Mouse (Mus musculus) E14TG2a.4 (cell line): Measurements from ENCODE around the gene Gm48551.

Experiments used
- H3K27me3 ChIP-seq: 2 replicates; pipeline ENCODE4 v1.6.1; 2014; ENCODE audit warnings: low read length, control low read depth; ENCODE audit not compliant: insufficient read depth
- H3K36me3 ChIP-seq: 2 replicates; pipeline ENCODE4 v1.6.1; 2014; ENCODE audit warnings: low read length, control low read depth; ENCODE audit not compliant: insufficient read depth
- H3K4me1 ChIP-seq: replicated peaks from 2 replicates; pipeline ENCODE4 v1.6.1; 2014; ENCODE audit warnings: low read depth, low read length, control low read depth
- H3K4me3 ChIP-seq: replicated peaks from 2 replicates; pipeline ENCODE4 v1.5.1; 2014; ENCODE audit warnings: mild to moderate bottlenecking, low read length
- H3K9me3 ChIP-seq: 2 replicates; pipeline ENCODE4 v1.6.1; 2014; ENCODE audit warnings: low read length, control low read depth
- CTCF ChIP-seq: conservative IDR thresholded peaks from 2 replicates; pipeline ENCODE4 v1.5.1; 2014; ENCODE audit warnings: low read length
- NANOG ChIP-seq: IDR thresholded peaks from 2 replicates; pipeline ENCODE4 v1.6.1; 2014; ENCODE audit warnings: borderline replicate concordance, low read length, mixed read lengths
- POU5F1 ChIP-seq: IDR thresholded peaks from 2 replicates; pipeline ENCODE4 v1.6.1; 2014; ENCODE audit warnings: low read length, borderline replicate concordance

Gm48551 gene

DNA sequence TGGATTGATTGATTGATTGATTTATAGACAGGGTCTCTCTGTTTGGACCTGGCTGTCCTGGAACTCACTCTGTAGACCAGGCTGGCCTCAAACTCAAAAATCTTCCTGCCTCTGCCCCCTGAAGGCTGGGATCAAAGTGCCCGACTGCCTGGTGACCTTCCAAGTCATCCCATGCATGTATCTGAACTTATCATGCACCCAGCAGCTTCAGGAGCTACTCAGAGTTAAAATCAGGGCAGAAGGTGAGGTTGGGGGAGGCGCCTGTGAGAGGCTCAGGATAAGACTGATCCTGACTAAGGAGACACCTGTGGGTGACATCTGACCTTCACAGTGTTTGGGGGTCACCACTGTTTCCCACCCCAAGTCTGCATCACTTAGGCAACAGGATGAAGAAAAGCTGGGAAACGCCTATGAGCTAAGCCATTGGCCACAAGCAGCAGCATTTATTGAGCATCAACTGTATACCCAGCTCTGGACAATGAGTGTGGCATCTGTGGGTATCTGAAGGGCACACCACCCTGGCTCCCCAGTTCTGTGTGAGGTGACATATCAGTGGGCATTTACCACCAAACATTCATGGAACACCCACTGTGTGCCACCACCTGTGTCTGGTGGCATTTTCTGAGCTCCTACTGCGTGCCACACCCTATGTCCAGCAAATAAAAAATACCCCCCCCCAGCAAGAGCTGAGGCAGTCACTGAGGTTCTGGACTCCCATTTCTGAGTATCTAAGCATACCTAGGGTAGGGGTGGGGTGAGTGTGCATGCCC lies 39.4 kb downstream of the Gm48551 start:
- Histone ChIP-seq H3K27me3 (peaks cover 75% of the 10 kb centered on the region), H3K36me3 (no peaks in the 10 kb centered on the region), H3K4me1 (peaks cover 81% of the 10 kb centered on the region), H3K4me3 (peak overlapping the region; percentile 47; the same call in 1 of the 2 replicates), H3K9me3 (no peaks in the 10 kb centered on the region)
- TF ChIP-seq POU5F1 (no peak), NANOG (no peak), CTCF (no peak)

- H3K4me1 ChIP-seq = peaks cover 81% of the 10 kb centered on the region
- TF ChIP-seq NANOG (no peak), POU5F1 (no peak), CTCF (no peak)
- H3K36me3 ChIP-seq = no peaks in the 10 kb centered on the region
- H3K4me3 ChIP-seq = peak overlapping the region; percentile 76
- H3K27me3 ChIP-seq = peaks cover 73% of the 10 kb centered on the region
- H3K9me3 ChIP-seq = no peaks in the 10 kb centered on the region
Measured at GRCm38 (mm10) chr10:81424246-81425051, 40.2 kb downstream of the Gm48551 start.

DNA sequence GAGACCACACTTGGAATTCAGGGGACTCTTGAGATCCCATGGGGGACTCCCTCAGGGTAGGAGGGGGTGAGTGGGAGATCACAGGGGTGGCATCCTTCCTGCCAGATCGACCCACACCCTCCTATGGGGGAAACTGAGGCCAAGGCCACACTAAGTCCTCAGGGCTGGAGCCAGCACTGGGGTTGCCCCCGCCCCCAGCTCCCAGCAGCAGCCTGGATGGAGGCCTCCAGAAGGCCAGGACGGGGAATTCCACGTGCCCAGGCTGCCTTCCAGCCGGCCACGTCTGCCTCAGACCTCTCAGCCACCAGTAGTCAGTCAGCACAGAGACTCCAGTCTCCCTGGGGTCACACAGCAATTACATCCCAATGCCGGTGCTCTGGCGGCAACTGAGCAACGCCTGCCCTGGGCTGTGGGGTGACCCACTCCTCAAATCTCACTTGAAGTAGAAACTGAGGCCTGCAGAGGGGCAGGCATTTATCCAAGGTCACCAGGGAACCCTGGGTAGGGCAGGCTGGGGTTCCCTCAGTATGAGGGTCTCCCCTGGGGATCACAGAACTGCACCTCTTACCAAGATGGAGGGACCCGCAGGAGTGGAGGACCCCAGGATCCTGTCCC lies 41.1 kb downstream of the Gm48551 start:
- Histone ChIP-seq H3K4me1 (peaks cover 75% of the 10 kb centered on the region), H3K36me3 (no peaks in the 10 kb centered on the region), H3K27me3 (peaks cover 64% of the 10 kb centered on the region), H3K4me3 (peak overlapping the region; percentile 76), H3K9me3 (no peaks in the 10 kb centered on the region)
- TF ChIP-seq CTCF = no peak

DNA sequence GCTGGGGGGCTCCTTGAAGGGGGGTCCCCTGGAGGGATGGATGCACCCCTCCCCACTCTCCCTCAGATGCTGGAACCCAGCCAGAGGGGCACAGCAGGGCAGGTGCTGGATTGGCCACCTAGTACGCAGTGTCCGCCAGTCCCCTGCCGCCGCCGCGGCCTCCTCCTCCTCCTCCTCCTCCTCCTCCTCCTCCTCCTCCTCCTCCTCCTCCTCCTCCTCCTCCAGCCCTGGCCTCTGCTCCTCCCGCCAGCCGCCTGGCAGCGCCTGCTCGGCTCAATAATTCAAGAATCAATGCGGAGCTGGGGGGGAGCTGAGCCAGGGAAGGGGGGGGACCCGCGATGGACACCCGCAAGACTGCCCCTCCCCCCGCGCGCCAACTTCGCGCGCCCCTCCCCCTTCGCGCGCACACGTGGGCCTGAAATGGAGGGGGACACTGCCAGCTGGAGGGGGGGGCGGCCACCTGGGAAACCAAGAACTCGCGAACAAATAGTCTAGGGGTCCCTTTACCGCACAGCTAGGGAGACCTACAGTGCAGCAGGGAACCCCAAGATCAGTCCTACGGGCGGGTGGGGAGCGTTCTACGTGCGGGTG lies 41.9 kb downstream of the Gm48551 start:
- H3K4me1 ChIP-seq = peaks cover 69% of the 10 kb centered on the region
- peak overlapping the region; percentile 76 for H3K4me3 ChIP-seq
- H3K36me3 ChIP-seq = no peaks in the 10 kb centered on the region
- TF ChIP-seq POU5F1 (no peak), CTCF (no peak), NANOG (no peak)
- no peaks in the 10 kb centered on the region for H3K9me3 ChIP-seq
- H3K27me3 ChIP-seq = peaks cover 60% of the 10 kb centered on the region

GRCm38 (mm10) chr10:81426897-81427296 lies 42.6 kb downstream of the Gm48551 start:
- Histone ChIP-seq H3K4me1 (peaks cover 69% of the 10 kb centered on the region), H3K27me3 (peaks cover 60% of the 10 kb centered on the region), H3K9me3 (no peaks in the 10 kb centered on the region), H3K36me3 (no peaks in the 10 kb centered on the region), H3K4me3 (peak overlapping the region; percentile 76)
- TF ChIP-seq POU5F1 (no peak), NANOG (no peak), CTCF (no peak)

DNA sequence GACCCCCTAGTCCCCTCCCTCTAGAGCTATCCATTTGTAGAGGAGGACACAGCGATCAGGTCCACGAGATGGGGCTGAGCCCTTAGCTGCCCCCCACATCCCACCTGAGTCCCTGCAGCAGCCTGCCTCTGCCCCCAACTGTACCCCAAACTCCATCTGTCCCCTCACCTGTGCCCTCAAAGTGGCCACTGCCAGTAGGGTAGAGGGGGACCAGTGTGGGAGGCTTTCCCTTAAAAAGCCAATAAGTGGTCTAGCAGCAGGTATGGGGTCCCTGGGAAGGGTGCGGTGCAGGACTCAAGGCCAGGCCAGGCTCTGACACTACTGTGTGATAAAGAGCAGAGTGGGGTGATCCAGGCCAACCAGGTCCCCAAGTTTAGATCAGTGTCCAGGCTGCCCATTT lies 43.1 kb downstream of the Gm48551 start:
- TF ChIP-seq POU5F1 (no peak), CTCF (no peak), NANOG (no peak)
- Histone ChIP-seq H3K4me1 (peaks cover 72% of the 10 kb centered on the region), H3K9me3 (no peaks in the 10 kb centered on the region), H3K36me3 (no peaks in the 10 kb centered on the region), H3K27me3 (peaks cover 58% of the 10 kb centered on the region), H3K4me3 (peak overlapping the region; percentile 76)

DNA sequence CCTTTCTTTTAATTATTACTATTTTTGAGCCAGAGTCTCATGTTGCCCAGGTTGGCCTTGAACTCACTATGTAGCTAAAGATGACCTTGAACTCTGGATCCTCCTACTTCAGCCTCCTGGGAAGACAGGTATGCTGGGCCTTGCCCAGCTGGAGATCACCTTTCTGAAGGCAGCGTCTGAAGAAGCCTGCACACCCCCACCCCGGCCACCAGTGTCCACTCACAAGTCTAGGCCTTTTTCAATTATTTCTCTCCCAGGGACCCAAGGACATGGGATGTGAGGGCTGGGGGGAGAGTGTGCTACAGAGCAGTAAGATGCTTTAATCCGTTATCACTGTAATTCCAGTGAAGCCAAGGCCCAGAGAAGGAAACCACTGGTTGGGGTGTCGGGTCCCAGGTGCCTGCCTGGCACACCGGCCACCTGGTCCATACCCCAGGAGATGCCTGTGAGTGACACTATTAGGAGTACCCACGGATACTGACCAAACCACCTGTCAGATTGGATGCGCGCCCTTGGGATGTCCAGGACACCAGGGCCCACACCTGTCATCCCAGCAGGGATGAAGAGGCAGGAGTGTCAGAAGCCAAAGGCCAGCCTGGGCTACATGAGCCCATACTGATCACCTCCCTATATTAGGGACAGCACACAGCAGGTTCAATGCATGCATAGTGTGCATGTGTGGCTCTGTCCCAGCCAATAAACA lies 43.7 kb downstream of the Gm48551 start:
- TF ChIP-seq POU5F1 = no peak
- no peak for TF ChIP-seq NANOG
- TF ChIP-seq CTCF = no peak
- Histone ChIP-seq H3K36me3 (no peaks in the 10 kb centered on the region), H3K4me1 (peaks cover 78% of the 10 kb centered on the region), H3K9me3 (no peaks in the 10 kb centered on the region), H3K27me3 (peaks cover 56% of the 10 kb centered on the region), H3K4me3 (peak overlapping the region; percentile 76; the same call in 1 of the 2 replicates)

DNA sequence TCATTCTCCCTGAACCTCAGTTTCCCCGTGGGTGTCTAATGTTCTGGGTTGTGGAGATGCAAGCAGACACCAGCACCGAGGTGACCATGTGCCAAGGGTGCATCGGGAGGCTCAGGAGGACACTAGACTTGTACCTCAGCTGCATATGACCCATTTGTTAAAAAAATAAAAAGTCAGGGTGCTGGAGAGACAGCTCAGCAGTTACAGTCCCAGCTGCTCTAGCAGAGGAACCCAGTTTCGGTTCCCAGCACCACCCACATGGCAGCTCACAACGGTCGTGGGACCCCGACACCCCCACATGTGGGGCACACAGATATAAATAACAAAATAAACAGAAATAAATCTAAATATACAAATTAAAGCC lies 44.2 kb downstream of the Gm48551 start:
- no peaks in the 10 kb centered on the region for H3K36me3 ChIP-seq
- peaks cover 82% of the 10 kb centered on the region for H3K4me1 ChIP-seq
- peaks cover 56% of the 10 kb centered on the region for H3K27me3 ChIP-seq
- H3K4me3 ChIP-seq = no peak overlapping the region
- TF ChIP-seq POU5F1 (no peak), NANOG (no peak), CTCF (no peak)
- H3K9me3 ChIP-seq = no peaks in the 10 kb centered on the region
